Mouse (Mus musculus) kidney, adult 9 months (tissue): ENCODE measurements at regions not wholly inside any gene's neighbourhood (a gene's known extent, or its start where the extent isn't known, plus 50 kb on each side); places are given as distances from the start of the nearest gene placed in this dataset.
A peak's percentile ranks its signal among the peaks of the same experiment; 100 is the strongest.

ENCODE experiments used
- DNase-seq: peaks from one replicate; pipeline ENCODE4 v3.0.0; 2022

DNA sequence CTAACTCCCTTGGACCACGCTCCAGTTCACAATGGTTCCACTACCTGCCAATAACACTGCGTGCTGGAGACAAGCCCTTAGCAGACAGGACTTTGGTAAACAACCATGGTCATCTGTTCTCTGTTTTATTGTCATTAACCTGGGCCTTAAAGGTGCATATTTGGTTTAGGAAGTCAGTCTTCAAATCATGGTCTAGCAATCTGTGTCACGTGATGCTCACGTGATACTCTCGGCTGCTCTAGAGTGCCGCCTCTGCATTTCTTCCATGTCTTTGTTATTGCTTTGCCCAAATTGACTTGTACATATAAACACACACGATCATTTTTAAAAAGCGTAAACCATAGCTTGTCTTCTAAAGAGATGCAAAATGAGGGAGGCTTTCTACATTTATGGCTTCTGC is 139.8 kb upstream of the 4930535I16Rik start:
- no peak for DNase-seq

DNA sequence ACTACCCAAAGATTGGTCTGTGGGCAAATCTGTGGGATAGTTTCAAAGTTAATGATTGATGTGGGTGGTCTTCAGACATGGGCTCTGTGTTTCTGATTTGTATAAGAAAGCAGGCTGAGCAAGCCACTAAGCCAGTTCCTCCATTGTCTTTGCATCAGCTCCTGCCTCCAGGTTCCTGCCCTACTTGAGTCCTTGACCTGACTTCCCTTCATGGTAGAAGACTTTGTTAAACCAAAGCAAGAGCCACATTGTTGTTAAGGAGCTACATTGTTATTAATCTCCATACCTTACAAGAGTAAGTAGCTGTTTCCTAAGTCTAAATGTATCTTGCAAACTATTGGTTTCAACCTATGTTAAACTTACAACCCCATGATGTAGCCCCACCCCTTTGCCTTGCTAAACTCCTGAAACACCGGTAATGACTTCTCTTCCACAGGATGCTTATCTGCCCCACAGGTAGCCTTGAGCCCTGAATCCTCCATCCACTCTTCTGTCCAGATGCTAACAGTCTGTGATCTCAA is 136.5 kb upstream of the 4930535I16Rik start:
- no peak for DNase-seq

DNA sequence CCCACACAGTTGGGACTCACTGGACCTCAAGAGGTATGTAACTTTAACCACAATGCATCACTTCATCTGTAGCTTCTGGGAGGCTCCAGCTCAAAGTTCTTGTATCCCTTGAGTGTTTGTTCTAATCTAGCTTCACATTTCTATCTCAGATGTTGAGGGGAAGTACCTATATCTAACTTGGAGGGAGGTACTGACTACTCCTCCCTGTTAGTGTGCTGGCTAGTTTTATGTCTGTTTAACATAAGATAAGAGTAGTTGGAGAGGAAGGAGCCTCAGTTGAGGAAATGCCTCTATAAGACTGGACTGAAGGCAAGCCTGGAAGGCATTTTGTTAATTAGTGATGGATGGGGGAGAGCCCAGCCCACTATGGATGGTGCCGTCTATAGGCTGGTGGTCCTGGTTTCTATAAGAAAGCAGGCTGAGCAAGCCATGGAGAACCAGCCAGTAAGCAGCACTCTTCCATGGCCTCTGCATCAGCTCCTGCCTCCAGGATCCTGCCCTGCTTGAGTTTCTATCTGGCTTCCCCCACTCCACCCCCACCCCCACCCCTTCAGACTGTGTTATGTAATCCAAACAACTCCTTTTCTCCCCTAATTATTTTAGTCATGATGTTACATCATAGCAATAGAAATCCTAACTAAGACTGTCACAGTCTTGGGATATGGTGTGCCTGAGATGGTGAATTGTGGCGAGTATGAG is 135.7 kb upstream of the 4930535I16Rik start:
- DNase-seq, result no peak

DNA sequence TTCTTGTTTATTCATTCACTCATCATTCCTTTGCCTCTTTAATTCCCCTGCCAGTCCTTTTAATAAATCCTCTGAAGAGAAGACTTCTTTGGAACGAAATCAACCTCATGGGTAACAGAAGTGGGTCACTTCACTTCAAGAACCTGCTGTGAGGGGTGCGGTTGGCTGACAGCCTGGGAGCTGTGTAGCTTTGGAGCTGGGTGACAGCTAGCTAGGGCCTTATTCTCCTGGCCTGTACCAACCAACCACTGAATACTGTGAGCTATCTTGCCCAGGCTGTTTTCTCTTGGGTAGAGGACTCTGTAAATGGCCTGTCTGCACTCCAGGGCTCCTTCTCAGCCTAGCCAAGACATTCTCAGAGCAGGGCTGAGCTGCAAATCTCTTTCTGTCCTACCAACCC is 134.6 kb upstream of the 4930535I16Rik start:
- DNase-seq, result no peak

DNA sequence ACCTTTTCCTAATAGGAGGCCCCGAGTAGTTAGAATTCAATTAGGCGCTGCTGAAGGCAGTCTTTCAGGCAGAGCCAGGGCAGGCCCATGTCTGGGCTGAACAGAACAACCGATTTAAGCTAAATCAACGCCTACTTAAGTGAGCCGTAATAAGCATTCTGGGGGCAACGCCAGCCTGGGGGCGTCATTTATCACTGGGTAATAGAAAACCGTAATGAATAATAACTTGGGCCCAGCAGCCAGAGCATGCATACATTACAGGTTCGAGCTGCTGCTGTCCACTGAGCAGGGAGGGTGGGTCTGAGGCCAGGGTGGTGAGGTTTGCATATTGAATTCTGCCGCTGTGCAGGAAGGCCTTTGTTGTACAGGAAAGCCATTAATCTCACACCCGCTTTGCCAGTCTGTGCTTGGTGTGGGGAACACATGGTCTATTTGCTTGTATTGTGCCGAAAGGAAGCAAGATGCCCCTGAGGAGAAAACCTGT is 130.6 kb upstream of the 4930535I16Rik start:
- DNase-seq, result peak; percentile 8

DNA sequence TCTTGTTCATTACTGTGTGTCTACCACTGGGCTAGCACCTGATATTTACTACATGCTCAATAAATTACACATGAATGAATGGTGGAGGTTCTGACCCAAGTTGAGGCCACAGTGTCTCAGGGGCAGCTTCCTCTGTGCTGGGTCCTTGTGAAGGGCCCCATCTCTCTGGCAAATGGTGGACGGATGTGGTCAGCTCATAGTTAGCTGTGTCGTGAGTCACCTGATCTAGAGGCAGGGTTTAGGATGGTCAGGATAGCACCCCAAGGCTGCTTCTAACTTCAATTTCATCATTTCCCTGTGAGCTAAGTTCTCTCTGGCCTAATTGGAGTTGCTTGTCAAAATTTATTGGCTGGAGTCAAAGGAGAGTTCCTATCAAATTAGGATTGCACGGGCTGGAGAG is 130.1 kb upstream of the 4930535I16Rik start:
- DNase-seq, result no peak

DNA sequence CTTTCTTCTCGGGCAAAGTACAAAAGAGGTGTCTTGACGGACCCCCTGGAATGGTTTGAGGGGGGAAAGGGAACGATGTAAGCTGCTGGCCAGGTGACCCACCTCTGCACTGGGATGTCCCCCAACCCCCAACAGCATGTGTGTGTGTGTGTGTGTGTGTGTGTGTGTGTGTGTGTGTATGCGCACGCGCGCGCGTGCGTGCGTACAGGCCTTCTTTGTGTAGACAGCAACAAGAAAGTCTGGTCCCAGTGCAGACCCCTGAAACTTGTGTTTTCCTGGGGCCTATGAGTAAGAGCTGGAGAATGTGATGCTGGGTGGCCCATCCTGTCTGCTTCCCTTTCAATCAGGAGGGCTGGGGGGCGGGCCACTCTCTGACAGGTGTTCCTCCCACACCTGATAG is 118.7 kb upstream of the 4930535I16Rik start:
- no peak for DNase-seq

DNA sequence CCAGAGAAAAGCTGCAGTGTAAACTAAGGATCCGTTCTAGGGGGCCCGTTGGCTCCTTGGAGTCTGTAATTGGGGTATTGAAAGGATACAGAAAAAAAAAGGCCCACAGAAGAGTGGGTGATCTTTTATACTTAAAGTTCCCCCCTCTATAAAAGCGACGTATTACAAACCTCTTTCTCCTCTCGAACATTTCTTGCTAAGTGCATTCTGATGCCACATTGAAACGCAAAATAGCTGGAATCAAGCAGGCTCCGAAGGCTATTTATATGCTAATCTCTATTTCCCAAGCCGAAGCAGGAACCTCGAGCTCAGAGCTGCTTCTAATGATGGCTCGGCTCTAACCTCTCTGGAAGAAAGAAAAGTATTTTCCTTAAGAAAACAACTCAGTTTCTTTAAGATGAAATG is 117.8 kb upstream of the 4930535I16Rik start:
- no peak for DNase-seq

DNA sequence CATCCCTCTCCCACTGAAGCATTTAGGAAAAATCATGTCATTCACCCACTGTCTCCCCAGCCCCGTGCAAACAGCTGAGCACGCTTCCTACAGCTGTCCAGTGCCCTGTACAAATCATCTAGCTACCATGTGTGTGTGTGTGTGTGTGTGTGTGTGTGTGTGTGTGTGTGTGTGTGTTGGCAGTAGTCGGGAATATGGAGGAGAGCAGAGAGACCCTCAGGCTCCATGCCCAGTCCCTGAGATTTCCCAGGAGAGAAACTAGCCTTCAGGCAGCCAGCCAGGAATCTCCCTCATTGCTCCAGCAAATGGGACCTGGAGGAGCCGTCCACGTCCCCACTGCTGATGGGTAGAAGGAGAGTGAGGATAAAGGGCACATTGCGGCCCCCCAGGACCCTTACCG is 117.4 kb upstream of the 4930535I16Rik start:
- no peak for DNase-seq

DNA sequence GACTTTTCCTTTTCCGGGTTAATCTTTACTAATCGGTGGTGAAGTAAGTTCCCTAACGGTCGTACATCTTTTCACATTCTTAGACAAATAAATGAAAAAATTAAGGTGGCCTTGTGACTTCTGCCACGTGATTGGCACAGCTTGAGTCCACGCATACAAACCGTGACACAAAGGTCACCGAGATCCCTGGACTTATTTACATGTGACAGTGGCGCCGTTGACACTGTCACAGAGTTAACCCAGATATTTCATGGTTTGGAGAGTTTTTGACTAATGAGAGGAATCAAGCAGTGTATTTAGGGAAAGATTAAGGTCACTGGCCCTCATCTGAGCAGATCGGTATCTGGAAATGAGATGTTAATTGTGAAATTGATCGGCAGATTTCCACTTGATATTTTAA is 110.2 kb upstream of the 4930535I16Rik start:
- DNase-seq, result no peak

DNA sequence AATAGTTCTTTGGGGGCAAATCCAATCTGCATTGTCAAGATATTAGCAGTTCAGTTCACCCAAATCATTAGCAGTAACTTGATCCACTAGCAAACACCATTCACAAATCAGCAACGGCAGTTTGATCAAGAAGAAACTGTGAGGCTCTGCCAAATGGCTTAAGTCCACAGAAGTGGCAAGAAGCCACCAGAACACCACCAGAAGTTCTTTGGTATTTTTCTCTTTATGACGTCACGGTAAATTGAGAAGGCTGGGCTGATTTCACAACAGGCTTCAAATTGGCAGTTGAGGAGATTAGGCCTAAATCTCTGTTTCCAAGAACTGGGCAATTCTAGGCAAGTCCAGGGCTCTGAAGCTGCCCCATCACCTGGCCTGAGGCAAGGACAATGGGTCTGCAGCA is 98.6 kb upstream of the 4930535I16Rik start:
- DNase-seq, result no peak

DNA sequence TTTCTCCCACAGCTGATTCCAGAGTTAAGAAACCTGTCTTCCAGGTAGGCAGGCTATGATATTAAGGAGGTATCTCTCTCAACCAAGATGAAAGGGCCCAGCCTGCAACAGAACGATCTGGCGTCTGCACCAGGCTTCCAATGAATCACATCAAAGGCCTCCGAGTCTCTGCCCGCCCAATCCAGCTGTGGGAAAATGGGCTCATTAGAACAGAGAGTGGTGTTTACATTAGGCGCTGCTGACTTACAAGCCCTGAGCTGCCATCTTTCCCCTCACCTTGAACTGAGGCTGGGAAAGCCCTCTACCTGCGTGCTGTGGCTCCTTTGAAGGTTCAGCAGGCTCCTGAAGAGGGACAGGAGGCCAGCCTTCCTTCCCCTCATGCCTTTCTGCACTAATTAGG is 97.5 kb upstream of the 4930535I16Rik start:
- DNase-seq, result no peak

DNA sequence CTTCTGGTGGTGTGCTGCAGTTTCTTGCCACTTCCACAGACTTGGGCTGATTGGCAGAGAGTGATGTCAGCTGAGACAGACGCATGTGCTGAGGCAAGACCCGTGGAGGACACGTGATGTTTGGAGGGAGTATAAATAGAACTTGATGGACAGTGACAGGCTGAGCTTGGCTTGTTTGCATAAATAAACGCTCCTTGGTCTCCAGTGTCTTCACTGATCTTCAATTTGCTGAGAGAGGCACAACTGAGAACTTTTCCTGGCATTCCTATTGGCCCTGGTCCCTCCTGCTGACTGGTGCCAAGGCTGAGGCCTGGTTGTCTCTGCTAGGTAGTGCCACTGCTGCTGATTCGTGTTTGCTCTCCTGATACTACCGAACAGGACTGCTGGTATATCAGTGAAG is 94.6 kb upstream of the 4930535I16Rik start:
- peak; percentile 13 for DNase-seq

DNA sequence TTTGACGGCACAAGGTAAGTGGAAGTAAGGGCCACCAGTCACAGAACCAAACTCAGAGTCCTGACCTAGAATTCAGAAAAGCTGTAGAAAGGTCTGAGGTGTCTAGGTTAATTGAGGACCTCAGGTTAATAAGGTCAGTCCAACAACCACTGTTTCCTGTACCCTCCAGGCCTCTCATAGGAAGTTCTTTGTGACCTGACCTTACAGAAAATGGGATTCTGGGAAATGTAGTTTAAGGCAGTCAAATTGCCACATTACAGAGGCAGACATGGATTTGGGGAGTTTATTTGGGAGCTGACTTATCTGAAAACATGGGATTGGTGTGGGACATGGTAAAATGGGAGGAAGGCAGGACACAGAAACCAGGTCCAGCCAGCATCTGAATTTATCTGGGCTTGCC is 90.9 kb upstream of the 4930535I16Rik start:
- DNase-seq, result no peak

DNA sequence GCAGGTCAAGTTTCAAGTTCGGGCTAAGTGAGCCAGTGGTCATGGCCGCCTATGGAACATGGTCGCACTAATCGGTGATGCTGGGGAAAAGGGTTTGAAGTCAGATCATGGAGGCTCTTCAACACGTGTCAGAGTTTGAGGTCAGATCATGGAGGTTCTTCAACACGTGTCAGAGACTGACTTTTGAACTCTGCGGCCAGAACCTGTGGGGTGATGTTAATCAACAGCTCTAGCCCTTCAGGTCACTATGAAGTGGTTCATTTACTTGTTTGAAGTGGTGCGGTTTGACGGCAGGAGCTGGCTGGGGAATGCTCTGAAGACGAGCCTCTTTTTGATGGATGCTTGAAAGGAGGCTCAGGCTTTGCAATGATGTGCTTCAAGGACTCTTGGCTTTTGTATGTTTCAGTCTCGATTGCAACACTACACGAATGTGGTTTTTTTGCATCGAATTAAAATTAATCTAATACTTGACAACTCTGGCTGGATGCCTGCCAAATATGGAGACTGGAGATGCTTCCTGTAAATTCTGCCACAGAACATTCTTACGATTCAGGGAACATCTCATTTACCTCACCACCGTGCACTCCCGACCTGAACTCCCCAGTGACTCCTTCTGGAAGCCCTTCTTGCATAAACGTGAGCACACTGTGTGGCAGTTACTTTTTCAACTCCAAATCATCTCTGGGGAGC is 87.9 kb upstream of the 4930535I16Rik start:
- peak; percentile 82 for DNase-seq

DNA sequence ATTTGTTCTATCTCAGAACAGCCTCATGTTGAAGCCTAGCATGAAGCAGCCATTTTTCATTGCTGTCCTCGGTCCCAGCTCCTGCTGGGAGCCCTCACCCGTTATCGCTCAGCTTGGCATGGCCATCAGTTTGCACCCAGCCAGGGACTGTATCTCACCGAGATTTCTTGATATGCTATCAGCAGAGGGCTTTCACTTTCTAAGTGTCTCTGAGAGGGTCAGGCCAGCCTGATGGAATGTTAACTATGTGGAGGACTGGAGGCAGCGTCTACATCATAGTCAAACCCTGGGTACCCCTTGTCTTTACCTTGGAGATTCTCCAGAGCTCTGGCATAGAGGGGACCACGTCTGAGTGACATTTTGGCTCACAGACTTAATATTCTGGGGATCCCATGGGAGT is 84.9 kb upstream of the 4930535I16Rik start:
- no peak for DNase-seq

DNA sequence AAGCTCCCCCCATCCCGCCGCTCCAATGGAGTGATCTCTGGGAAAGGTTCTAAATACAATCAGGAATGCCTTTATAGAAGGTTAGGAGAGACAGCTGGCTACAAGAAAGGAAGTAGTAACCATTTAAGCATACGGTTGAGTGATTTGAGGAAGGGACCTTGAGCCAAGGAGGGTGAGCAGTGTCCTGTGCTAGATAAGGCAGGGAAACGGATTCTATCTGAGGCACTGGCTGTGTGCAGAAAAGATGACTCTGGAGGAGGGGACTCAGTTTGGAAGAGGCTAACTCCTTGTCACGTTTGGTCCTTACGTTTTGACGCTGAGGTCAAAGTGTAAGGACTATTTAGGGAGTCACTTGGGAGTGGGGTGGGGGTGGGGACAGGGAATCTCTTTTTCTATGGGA is 84.3 kb upstream of the 4930535I16Rik start:
- no peak for DNase-seq

DNA sequence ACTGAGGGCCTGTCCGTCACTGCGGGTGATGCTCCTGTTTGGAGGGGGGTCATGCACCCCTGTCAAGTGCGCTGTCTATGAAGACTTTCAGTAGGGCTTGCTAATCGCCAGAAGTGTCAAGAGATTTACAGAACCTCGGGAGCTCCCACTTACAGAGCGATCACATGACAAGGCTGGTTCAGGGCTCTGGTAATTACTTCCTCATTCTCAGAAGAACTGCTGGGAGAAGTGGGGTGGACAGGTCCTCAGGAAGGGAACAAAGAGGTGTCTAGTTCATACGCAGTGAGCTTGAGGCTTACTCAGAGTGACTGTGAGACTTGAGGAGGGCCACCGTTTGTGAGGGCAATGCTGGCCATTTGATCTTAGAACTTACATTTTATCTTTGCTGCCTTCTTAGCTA is 78.0 kb upstream of the 4930535I16Rik start:
- no peak for DNase-seq

DNA sequence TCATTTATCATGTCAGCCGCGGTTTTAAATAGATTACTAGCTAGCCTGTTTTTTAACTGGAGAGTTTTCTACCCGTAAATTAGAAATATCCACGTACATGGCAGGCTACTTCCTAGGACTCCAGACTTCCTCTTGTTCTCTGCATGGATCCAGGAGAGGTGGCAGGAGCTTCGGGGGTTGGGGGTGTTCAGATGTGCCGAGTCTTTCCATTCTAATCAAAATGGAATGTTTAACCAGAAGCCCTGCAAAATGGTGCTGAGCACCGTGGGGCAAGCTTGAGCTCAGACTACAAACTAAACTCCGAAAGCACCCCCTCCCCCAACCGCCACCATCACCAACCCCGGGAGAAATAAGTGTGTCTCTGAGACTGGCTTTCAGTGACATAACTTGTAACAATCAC is 73.4 kb upstream of the 4930535I16Rik start:
- DNase-seq, result no peak

DNA sequence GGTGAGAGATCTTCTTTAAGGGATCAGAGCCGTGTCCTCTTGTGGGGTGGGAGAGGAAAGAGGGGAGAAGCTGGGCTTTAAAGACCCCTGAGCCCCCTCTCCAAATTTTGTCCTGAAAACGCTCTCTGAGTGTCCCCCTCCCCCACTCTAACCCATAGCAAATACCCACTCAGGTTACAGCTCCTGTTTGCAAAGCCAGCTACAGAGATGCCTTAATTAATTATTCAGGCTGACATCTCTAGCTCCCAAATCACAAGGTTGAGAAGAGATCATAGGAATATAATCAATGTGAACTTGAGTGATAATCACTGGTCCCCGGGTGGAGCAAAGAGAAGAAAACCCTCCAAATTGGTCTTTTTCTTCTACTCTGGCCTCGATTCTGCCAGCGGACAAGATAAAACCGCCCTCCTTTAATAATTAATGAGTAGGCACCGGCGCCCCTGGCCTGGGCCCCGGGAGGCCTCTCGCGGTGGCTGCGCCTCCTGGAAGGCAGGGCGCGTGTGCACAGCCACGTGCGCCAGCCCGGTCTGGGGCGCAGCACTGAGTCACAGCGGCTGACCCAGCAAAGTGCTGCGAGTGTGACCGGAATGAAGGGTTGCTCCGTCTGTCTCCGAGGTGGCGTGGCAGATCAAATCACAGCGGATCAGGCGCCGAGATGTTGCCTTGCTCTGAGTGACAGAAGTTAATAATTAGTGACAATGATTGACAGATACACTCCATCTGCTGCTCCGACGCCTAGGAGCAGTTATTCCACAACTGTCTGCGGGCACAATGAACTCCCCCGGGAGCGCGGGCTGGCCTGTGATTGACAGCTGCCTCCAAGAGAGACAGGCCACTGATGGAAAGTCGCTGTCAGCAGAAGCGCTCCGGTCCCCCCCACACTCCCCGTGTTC is 72.7 kb upstream of the 4930535I16Rik start:
- DNase-seq, result peak; percentile 88
